Mouse (Mus musculus) embryo, embryonic 10 days (tissue): ENCODE measurements at regions not wholly inside any gene's neighbourhood (a gene's known extent, or its start where the extent isn't known, plus 50 kb on each side); places are given as distances from the start of the nearest gene placed in this dataset.

Experiments used
- DNase-seq: peaks from one replicate; pipeline ENCODE4 v3.0.0-alpha.2; 2015; ENCODE audit warnings: low spot score

- DNase-seq = peak; percentile 5
These were observed 62.8 kb upstream of the Rbms3 start for GRCm38 (mm10) chr9:117692486-117692885.

GRCm38 (mm10) chr9:117689946-117690345, 60.2 kb upstream of the Rbms3 start:
- no peak for DNase-seq
